Mouse (Mus musculus) heart, postnatal 4 days (tissue): ENCODE data around the gene Jak1. TPM values are rescaled to one million over a fixed set of nuclear protein-coding genes. Genes with fewer than 3 reads are reported as not detected.

Experiments
- DNase-seq: peaks from one replicate; pipeline ENCODE4 v3.0.0; 2021
- total RNA-seq, 2 experiments: library from RNA; stranded (reverse); gene quantifications; 2 replicates each; pipeline ENCODE4 v1.2.3; 2021

Gene Jak1
- total RNA-seq, 2 experiments from 2014 or later = 86.6 to 89.9 TPM

- DNase-seq = no peak
These were observed 78.5 kb downstream of the Jak1 start for GRCm38 (mm10) chr4:101186591-101186990.

- no peak for DNase-seq
These were observed 79.9 kb downstream of the Jak1 start for GRCm38 (mm10) chr4:101185216-101185615.

DNA sequence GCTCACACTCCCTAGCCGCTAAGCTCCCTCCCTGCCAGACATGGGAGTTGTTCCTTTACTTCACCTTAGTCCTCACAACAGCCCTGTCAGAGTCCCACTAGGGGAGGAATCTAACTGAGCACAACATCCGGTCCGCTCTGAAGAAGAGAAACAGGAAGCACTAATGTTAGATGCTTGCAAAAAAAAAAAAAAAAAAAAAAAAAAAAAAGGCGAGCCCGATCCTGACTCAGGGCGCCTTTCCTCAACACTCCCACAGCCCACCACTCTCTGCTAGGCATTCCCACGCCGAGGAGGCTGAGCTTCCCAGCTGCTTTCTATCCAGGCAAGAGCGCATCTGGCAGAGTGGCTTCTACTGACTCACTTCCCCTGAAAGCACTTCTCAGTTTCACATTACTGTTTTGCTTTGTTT is 82.5 kb downstream of the Jak1 start:
- peak; percentile 55 for DNase-seq

DNA sequence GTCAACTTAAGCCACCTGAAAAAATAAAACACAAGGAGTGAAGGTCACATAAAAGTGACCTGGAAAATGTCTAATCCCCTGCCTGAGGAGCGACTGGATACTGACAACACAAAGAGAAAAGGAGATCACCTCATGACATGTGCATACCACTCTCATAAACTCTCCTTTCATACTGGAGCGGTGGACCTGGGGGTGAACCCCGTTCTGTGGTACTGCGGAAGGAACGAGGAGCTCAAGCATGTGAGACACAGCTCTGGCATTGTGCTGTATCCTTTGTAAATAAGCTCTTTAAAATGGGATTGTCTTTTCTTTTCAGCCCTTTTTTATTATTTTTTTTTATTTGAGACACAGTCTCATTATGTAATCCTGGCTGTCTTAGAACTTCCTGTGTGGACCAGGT is 84.4 kb downstream of the Jak1 start:
- DNase-seq = no peak

GRCm38 (mm10) chr4:101179836-101180235 is 85.2 kb downstream of the Jak1 start:
- DNase-seq = no peak

GRCm38 (mm10) chr4:101179076-101179475 is 86.0 kb downstream of the Jak1 start:
- no peak for DNase-seq

GRCm38 (mm10) chr4:101177796-101178195 is 87.3 kb downstream of the Jak1 start:
- DNase-seq = no peak

- DNase-seq = peak; percentile 25
These were observed 89.0 kb downstream of the Jak1 start for GRCm38 (mm10) chr4:101176123-101176522.

GRCm38 (mm10) chr4:101174916-101175625 is 90.0 kb downstream of the Jak1 start:
- DNase-seq = no peak

GRCm38 (mm10) chr4:101172738-101173137 is 92.3 kb downstream of the Jak1 start:
- no peak for DNase-seq

DNA sequence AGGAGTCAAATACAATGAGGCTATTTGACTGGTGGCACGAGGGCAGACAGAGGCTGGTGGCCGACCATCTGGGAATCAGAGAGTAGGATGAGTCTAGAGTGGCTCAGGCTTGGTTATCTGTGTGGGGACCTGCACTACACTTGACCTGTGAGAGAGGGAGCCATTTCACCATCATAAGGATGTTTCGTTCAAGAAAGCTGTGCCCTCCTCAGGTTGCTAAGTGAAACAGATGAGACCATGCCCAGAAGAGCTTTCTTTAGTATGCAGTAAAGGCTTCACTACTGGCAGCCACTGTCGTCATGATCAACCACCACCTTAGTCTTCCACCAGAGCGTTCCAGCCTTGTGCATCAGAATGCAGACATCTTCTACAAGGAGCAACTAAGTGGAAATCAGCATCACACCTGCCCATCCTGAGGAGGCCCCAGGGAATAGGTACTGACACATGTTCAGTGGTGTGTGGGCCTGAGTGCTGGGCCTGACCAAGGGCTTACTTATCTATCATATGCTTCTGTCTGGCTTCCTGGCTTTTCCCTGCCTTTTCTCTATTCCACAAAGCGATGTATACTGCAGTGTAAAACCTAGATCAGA is 96.8 kb downstream of the Jak1 start:
- peak; percentile 47 for DNase-seq

GRCm38 (mm10) chr4:101167777-101168176 is 97.3 kb downstream of the Jak1 start:
- DNase-seq = no peak

DNA sequence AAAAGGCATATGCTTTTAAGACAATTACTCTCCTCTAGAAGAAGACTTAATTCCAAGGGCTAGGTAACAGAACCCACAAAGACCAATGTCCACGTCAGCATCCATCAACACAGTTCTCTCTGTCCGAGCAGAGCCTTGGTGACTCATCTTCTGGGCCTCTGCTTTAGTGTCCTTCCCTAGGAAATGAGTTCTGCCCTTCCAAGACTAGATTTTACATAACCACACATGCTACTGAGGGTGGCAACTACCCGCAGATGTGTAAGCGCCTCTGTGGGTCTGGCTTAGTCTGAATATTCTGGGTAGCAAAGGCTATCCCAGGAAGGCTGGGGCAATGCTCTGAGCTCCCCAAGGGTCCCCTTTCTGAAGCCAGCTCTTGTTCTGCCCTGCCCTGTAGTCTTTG is 99.3 kb downstream of the Jak1 start:
- DNase-seq = no peak

DNA sequence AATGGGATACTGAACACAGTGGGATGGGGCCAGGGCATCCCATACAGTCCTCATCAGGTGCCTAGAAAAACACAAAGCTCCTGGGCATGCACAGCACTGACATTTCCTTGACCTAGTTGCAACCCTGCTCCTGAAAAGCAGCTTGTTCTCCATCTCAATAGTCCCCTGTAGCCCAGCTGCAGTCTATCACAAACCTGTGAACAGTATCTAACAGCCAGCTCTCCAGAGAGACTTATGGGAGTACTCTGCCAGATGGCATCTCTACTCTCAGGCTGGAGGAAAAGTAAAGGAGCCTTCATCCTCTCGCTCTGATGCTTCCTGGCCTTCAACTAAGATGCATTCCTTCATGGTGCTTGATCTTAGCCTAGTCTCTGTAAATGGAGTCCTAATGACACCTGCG is 100.4 kb downstream of the Jak1 start:
- no peak for DNase-seq

- no peak for DNase-seq
These were observed 100.9 kb downstream of the Jak1 start for GRCm38 (mm10) chr4:101164189-101164588.

- DNase-seq = no peak
These were observed 104.3 kb downstream of the Jak1 start for GRCm38 (mm10) chr4:101160821-101161220.

GRCm38 (mm10) chr4:101159191-101159764 is 105.8 kb downstream of the Jak1 start:
- no peak for DNase-seq

GRCm38 (mm10) chr4:101158282-101158681 is 106.8 kb downstream of the Jak1 start:
- DNase-seq = no peak

- no peak for DNase-seq
These were observed 107.6 kb downstream of the Jak1 start for GRCm38 (mm10) chr4:101157476-101157875.

DNA sequence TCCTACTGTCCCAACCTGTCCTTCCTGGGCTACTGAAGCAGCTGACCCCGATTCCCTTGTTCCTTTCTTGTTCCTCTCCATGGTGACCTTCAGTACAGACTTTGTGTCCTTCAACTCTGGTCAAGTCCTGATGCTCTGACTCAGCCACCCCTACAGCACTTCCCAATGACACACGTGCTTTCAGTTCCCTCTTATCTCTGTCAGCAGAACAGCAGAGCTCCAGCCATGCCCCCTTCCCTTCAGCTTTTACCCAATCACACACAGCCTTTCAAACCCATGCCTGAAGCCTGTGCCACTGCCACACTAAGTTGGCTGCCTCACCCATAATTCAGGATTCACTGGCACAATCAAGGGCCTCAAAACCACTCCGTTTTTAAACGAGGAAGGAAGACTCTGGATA is 109.5 kb downstream of the Jak1 start:
- no peak for DNase-seq

GRCm38 (mm10) chr4:101146891-101147655 is 118.0 kb downstream of the Jak1 start:
- no peak for DNase-seq

DNA sequence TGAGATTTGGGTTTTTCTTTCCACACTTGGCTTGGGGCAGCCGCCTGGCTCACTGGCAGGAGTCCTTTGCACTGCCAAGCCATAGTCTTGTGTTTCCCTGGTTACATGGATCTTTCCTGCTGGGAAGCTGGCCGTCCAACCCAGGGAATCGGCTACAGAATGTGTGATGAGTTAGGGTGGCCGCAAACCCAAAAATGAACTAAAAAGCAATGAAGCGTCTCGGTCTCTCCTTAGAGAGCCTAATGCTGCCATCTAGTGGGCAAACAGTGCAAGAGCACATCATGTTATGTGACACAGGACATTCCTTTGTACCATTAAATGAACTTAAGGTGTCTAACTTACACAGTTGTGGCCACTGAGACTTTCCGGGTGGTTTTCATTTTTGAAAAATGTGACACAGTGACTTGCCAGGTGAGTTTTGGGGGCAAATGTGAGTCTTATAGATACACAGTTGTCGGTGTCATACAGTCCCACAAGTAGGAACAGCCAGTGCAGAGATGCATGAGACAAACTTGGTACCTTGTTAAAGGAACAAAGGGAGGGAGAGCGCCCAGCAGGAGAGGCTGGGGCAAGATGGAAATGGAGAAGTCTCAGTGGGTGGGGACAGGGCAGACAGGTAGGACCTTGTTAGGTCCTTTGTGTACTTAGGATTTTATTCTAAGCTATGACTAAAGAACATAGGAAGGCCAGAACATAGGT is 118.9 kb downstream of the Jak1 start:
- DNase-seq = peak; percentile 80

DNA sequence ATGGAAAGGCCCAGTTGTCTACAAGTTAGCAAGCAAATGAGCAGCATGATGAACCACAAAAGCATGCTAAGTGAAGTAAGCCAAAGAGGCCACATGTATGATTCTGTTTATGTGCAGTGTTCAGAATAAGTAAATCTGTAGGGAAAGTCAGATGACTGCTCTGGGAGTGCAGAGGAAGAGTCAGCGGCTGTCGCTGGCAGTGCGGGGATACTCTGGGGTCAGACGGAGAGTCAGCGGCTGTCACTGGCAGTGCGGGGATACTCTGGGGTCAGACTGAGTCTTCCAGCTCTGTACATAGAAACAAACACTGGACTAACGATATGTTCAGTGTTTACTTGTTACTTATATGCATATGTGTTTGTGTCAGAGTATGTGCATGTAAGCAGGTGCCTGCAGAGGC is 120.3 kb downstream of the Jak1 start:
- no peak for DNase-seq
